Mouse (Mus musculus): ENCODE results near the gene Ksr1.

Ksr1 gene

GRCm38 (mm10) chr11:79045231-79045630, 101.0 kb downstream of the Ksr1 start:
- no peak for DNase-seq (ENCODE audit: extremely low spot score)

- no peak for DNase-seq (ENCODE audit: extremely low spot score)
Measured at GRCm38 (mm10) chr11:79044798-79045197, 101.4 kb downstream of the Ksr1 start.

GRCm38 (mm10) chr11:79041908-79042430, 104.2 kb downstream of the Ksr1 start:
- no peak for DNase-seq (ENCODE audit: extremely low spot score)

DNA sequence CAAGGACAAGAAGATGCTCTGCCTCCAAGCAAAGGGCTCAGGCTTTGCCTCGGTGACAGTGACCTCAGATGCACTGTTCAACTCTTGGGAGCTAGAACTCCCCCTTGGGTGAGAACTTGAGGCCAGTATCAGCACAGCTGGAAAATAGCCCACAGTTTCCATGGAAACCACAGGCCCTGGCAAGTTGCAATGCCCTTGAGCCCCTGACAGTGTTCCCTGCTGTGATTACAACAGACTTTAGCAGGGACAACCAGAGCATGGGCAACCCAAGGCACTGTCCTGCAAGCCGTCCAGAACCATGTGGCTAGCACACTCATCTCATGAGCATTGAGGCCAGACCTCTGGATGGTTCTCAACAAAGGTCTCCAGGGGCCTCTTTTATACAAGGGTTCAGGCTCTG, 106.7 kb downstream of the Ksr1 start:
- no peak for DNase-seq (ENCODE audit: extremely low spot score)

- no peak for DNase-seq (ENCODE audit: extremely low spot score)
Measured at GRCm38 (mm10) chr11:79037555-79037954, 108.7 kb downstream of the Ksr1 start.

DNA sequence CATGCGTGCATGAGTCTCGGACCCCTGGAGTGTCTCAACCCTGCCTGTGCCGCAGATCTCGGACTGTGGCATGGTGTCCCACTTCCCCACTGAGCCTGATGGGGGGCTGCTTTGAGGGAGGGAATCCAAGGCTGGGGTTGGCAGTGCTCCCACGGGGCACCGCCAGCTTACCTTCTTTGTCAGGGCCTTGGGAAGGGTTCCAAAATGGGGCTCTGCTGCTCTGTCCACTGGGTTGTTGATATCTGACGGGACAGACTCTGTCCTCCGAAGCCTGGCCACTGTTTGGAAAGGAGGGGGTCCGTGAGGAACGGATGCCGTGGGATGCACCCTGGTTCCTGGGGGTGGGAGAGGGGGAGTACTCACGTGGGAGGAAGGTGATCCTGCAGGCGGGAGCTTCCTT, 109.9 kb downstream of the Ksr1 start:
- DNase-seq (ENCODE audit: extremely low spot score): no peak

DNA sequence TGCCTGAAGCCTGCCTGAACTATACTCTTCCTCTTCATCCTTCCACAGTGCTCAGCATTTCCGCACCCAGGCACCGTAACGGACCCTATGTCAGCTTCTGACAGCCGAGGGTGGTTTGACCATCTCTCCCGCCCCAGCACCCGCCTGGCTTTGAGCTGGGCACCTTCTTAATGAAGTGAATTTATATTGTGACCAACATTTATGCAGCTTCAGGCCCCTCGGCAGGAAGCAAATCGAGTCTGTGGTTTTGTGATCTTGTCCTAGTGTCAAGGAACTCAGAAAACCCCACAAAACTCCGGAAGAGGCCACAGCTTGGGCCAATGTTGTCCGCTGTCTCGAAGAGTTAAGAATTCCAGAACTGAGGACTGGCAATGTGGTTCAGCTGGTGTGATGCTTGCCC, 112.6 kb downstream of the Ksr1 start:
- DNase-seq (ENCODE audit: extremely low spot score): no peak

DNA sequence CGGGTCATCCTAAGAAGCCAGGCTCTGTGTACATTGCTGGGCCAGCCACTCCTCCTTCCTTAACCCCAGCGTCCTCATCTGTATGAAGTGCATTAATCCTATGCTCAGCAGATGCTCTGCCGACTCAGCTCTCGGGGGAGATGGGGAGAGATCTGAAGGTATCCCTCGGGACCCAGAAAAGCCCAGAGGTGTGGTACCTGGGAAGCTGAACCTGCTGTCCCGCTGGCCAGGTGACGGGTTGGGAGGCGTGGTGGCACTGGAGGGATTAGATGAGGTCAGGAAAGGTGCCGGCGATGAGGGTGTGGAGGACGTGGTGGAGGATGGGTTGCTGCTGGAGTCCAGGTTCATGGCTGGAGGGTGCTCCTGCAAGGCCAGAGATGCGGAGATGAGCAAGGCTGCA, 113.2 kb downstream of the Ksr1 start:
- no peak for DNase-seq (ENCODE audit: extremely low spot score)

DNA sequence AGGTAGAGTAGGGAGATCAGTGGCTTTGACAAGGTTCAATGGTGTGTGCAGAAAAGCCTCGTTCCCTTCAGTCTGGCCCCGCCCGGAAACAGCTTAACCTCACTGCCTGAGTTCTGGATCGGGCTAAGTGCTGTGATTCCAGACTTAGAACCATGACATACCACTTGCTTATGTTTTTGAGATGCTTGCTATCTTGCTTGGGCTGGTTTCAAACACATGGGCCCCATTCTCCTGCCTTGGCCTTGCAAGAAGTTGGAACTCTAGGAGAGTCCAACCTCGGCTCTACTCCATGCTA, 114.8 kb downstream of the Ksr1 start:
- DNase-seq (ENCODE audit: extremely low spot score): no peak

GRCm38 (mm10) chr11:79030570-79031451, 115.4 kb downstream of the Ksr1 start:
- peak; percentile 79 for DNase-seq (ENCODE audit: extremely low spot score)

- no peak for DNase-seq (ENCODE audit: extremely low spot score)
Measured at GRCm38 (mm10) chr11:79023751-79024150, 122.5 kb downstream of the Ksr1 start.

DNA sequence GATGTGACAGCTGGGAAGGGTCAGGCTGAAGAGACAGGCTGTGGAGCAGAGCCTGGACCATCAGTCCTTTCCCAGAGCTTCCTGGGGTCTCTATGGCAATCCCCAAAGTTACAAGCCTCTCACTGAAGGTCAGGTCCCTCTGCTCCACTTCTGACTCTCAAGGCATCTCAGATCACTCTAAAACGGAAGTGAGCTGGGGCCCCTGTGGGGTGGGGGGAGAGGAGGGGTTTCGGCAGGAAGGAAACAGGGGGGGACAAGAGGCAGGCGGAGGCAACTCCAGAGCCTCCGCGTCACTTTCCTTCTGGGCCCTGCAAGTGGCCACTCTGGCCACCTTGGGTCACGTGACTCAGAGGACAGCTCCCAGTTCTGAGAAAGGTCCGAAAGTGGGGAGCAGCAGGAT, 122.9 kb downstream of the Ksr1 start:
- peak; percentile 42 for DNase-seq (ENCODE audit: extremely low spot score)

- DNase-seq (ENCODE audit: extremely low spot score): no peak
Measured at GRCm38 (mm10) chr11:79022836-79023235, 123.4 kb downstream of the Ksr1 start.

DNA sequence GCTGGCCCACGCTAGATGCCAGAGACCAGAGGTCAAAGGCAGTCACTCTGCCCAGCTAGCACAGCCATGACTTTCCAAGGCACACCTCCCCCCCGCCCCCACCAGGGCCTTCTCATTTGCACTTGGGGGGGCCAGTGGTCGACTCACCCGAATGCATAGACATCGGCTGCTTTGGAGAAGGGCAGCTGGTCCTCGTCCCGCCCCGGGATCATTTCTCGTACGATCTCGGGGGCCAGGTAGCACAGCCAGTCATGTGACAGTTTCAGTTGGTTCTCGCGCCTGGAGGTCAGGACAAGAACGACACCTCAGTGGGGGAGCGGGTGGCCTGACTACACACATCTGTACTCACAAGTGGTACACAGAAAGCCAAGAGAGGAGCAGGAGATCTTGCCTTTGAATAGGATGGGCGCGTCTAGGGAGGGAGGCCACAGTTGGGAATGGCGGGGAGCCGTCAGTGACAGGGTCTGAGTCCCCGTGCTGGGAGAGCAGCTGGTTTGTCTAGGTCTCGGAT, 125.6 kb downstream of the Ksr1 start:
- no peak for DNase-seq (ENCODE audit: extremely low spot score)

DNA sequence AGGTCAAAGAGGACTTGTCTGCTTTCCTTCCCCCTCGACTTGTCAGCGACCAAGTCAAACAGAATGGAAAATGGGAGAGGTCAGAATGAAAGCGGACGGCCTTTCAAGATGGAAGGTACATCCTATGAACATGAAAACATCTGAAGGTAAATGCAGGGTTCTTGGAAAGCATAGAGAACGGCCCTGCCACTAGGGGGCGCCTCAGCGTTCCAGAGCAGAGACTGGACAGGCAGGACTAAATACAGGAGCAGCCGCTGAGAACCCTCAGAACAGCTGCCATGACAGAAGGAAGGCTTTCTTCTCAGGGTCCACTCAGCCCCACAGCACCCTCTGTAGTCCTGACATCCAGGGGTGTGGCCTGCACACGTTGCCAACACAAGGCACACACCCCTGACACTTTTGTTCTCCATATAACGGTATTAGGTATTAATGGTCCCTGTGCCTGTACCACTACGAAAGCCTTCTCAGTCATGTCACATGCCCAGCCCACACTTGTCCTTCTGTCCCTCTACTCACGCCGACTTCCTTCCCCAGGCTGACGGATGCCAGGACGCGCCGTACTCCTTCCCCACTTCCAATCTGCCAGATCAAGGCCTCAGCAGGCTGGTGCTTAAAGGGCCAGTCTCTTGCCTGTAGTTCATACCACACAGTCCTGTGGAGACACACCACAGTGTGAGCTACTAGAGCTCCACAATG, 126.2 kb downstream of the Ksr1 start:
- no peak for DNase-seq (ENCODE audit: extremely low spot score)

DNA sequence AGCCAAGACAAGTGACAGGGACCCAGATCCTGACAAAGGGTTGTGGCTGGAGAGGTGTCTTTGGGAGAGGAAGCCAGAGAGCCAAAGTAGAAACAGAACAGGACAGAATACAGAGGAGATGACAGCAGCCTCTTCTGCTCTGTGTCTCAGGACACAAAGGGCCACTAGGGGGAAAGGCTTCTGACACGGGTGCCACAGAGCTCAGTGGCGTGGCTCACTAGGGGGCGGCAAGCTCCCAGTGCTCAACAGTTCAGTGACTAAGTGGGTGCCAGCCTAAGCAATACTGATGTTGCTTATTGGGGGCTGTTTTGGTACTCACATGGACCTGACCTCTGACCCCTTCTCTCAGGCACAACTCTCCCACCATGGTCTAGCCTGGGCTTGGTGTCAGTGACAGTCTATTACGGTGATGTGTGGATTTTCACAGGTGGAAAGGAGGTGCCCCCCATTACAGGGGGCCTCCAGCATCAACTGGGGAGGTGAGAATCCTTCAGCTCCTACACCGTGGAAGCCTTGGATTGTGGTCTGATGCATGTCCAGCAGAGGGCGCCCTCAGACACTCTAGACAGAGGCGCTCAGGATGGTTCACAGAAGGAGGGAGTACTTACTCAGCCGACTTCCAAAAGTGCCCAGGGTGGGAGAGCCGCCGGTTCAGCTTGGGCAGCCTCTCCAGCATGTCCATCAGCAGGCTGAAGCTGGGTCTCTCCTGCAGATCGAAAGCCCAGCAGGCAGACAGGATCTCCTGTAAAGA, 127.1 kb downstream of the Ksr1 start:
- DNase-seq (ENCODE audit: extremely low spot score): peak; percentile 63

DNA sequence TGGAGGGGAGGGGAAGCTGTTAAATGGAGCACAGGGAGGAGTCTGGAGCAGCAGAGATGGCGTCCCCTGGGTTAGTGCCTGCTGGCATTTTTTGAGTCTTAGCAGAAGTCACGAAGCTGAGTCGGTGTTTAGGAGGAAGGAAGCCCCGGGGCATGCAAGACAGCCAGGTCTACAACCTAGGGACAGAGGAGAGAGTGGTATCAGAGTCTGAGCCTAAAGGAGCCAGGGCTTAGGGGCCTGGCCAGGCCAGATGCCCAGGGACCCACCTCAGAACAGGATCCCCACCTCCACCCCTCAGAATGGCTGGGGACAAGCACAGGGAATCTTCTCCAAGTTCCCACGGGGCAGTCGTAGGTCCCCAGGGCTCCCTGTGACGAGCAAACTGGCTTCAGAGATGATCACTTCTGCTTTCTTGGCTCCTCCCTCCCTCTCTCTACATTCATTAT, 129.0 kb downstream of the Ksr1 start:
- no peak for DNase-seq (ENCODE audit: extremely low spot score)

DNA sequence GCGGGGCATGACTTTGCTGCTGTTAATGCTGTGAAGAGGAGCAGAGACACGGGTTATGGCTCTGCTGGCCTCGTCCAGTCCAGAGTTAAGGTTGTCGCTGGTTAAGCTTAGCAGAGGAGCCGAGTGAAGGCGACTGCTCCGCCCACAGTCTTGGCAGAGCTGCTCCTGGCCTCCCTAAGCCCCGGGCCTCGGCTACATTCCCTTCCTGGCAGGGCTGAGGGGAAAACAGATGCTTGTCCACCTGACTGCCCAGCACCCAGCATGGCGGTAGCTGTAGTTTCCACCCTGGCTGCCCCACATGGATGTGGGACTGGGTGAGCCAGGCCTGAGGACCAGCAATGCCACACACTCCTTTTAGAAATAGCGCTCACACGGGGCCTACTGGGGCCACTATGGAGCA, 130.0 kb downstream of the Ksr1 start:
- no peak for DNase-seq (ENCODE audit: extremely low spot score)

DNA sequence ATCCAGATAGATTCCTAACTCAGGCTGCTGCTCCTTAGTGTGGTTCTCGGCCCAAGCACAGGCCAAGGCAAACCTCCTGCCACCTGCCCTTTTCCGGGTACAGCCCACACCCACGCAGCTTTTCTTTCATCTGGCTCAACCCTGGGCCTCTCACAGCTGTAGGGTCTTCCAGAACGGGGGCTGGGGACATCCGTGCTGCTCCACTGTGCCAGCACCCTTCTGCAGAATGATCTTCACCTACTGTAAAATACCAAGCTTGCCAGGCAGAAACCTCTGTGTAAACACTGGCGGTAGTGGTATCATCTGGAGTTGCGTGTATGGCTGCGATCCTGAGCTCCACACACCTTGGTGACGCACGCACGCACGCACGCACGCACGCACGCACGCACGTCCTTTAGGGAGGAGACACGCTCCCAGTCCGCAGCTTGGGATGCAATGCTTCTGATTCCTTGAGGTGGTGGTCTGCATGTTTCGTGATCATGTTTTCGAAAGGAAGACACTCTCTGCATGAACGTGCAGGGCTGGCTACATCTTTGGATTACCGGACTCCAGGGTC, 130.5 kb downstream of the Ksr1 start:
- no peak for DNase-seq (ENCODE audit: extremely low spot score)

DNA sequence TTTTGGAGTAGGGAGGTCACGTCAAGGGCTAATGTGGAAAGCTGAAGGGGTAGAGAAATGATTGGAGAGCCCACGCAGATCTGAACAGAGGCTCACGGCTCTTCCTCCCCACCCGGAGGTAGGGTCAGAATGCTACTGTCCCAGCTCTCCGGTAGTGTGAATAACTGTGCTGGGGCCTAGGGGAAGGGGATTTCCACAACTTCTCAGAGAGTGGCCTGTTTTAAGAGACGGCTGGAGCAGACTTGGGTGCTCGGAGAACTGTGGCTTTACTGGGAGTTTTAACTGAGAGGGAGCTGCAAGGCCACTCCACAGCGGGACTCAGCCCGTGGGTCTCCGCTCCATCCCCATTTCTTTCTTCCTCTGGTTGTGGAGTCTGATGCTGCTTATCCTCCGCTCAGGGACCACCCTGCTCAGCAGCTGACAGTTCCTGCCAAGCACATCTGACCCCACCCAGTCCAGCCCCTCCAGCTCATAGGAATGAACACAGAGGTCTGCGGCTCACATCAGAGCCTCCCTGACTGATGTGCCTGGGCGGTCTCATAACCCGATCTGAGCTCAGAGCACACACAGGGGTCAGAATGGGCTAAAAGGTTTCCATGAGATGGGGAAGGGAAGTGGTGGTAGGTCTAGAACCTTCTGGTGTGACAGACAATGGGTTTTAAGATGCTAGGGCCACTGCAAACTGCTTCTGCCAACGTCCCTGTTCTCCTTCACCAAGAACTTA, 131.4 kb downstream of the Ksr1 start:
- DNase-seq (ENCODE audit: extremely low spot score): no peak

GRCm38 (mm10) chr11:79013806-79014205, 132.4 kb downstream of the Ksr1 start:
- DNase-seq (ENCODE audit: extremely low spot score): no peak
